Mouse (Mus musculus): ENCODE results near the gene Pom121l12. TPM values are rescaled to one million over a fixed set of nuclear protein-coding genes. Genes with fewer than 3 reads are reported as not detected.

Gene Pom121l12
- not detected in 2 replicates for total RNA-seq (2014; rRNA removed)
- polyA plus RNA-seq (2015; fragmentation: Nextera tagmentation; extraction: Ambion mirVana) = not detected in 2 replicates

GRCm38 (mm10) chr11:14598976-14599375 is at the start of gene Pom121l12:
Gene Pom121l12, plus strand, starts transcription at chr11:14599276.
- Histone ChIP-seq H3K4me1 (ENCODE audit: insufficient read depth, low read length) (no peaks in the 10 kb centered on the region), H3K9ac (replicated peaks; ENCODE audit: low read length) (no peak within 1 kb of the TSS), H3K27ac (no peak within 1 kb of the TSS), H3K9me3 (ENCODE audit: low read length) (no peaks in the 10 kb centered on the region), H3K27me3 (ENCODE audit: insufficient read depth, low read length) (no peaks in the 10 kb centered on the region), H3K4me3 (ENCODE audit: low read length) (no peak within 1 kb of the TSS), H3K4me2 (ENCODE audit: low read depth, low read length) (no peak within 1 kb of the TSS), H3K36me3 (ENCODE audit: insufficient read depth, low read length) (no peaks in the 10 kb centered on the region)
- no peak for ATAC-seq
- no peak for DNase-seq (ENCODE audit: low spot score)
- WGBS = 89% methylated on average over 11 of the region's 11 CpGs
- TF ChIP-seq CTCF (IDR thresholded peaks at IDR 0.05; ENCODE audit: low read depth) = no peak

GRCm38 (mm10) chr11:14611859-14612258 is 12.8 kb downstream of the Pom121l12 start:
- H3K4me2 ChIP-seq (ENCODE audit: low read depth, low read length) = no peak overlapping the region
- H3K9ac ChIP-seq (replicated peaks; ENCODE audit: low read length) = no peak overlapping the region
- no peak for TF ChIP-seq CTCF (IDR thresholded peaks at IDR 0.05; ENCODE audit: low read depth)
- no peak overlapping the region for H3K27ac ChIP-seq
- H3K4me3 ChIP-seq (ENCODE audit: low read length) = no peak overlapping the region
- no peaks in the 10 kb centered on the region for H3K27me3 ChIP-seq (ENCODE audit: insufficient read depth, low read length)
- H3K9me3 ChIP-seq (ENCODE audit: low read length) = no peaks in the 10 kb centered on the region
- ATAC-seq (no peak), DNase-seq (ENCODE audit: low spot score) (no peak)
- no peaks in the 10 kb centered on the region for H3K36me3 ChIP-seq (ENCODE audit: insufficient read depth, low read length)
- H3K4me1 ChIP-seq (ENCODE audit: insufficient read depth, low read length) = no peaks in the 10 kb centered on the region
- 94% methylated on average over 2 of the region's 2 CpGs for WGBS
